Mouse (Mus musculus) testis, postnatal 10 days (tissue): Measurements from ENCODE around the gene Ntf5.
"Not testable (repeated sequence)": the region's sequence is repeated elsewhere in the genome, so short reads cannot be mapped to it uniquely, and the experiment has no call there.

Experiments
- DNase-seq: peaks from one replicate; pipeline ENCODE4 v3.0.0; 2021; ENCODE audit warnings: low spot score

Ntf5 gene

GRCm38 (mm10) chr7:45413113-45413863 lies at the start of gene Ntf5:
Gene Ntf5 (plus strand): TSS chr7:45413695.
- peak; percentile 88 for DNase-seq

- DNase-seq = no peak
These were observed 49.5 kb upstream of the Ntf5 start for GRCm38 (mm10) chr7:45363983-45364382.

- DNase-seq = peak; percentile 86
These were observed 47.5 kb upstream of the Ntf5 start for GRCm38 (mm10) chr7:45365742-45366651.

GRCm38 (mm10) chr7:45366652-45367019 lies 46.9 kb upstream of the Ntf5 start, which contains the start of gene Ppfia3:
Gene Ppfia3 (minus strand): TSS chr7:45367019.
- DNase-seq = no peak

- DNase-seq = peak; percentile 99
These were observed 46.2 kb upstream of the Ntf5 start for GRCm38 (mm10) chr7:45367020-45367880.

- no peak for DNase-seq
These were observed 45.3 kb upstream of the Ntf5 start for GRCm38 (mm10) chr7:45368178-45368577.

- peak; percentile 52 for DNase-seq
These were observed 44.3 kb upstream of the Ntf5 start for GRCm38 (mm10) chr7:45369022-45369745.

- DNase-seq = peak; percentile 37
These were observed 43.5 kb upstream of the Ntf5 start for GRCm38 (mm10) chr7:45369836-45370474.

- DNase-seq = peak; percentile 95
These were observed 42.8 kb upstream of the Ntf5 start, which contains the start of gene Lin7b for GRCm38 (mm10) chr7:45370475-45371311. Gene Lin7b (minus strand): TSS chr7:45370583.

- DNase-seq = no peak
These were observed 41.1 kb upstream of the Ntf5 start for GRCm38 (mm10) chr7:45372371-45372770.

- no peak for DNase-seq
These were observed 38.9 kb upstream of the Ntf5 start for GRCm38 (mm10) chr7:45374620-45375019.

- no peak for DNase-seq
These were observed 37.4 kb upstream of the Ntf5 start for GRCm38 (mm10) chr7:45376057-45376456.

- no peak for DNase-seq
These were observed 27.4 kb upstream of the Ntf5 start for GRCm38 (mm10) chr7:45386077-45386476.

GRCm38 (mm10) chr7:45395129-45395541 lies 18.4 kb upstream of the Ntf5 start:
- no peak for DNase-seq

- DNase-seq = peak; percentile 100
These were observed 17.7 kb upstream of the Ntf5 start, which contains the start of gene Snrnp70 for GRCm38 (mm10) chr7:45395578-45396336. Gene Snrnp70 (minus strand): TSS chr7:45395742.

GRCm38 (mm10) chr7:45396337-45396775 lies 17.1 kb upstream of the Ntf5 start:
- DNase-seq = not testable (repeated sequence)

- DNase-seq = no peak
These were observed 16.7 kb upstream of the Ntf5 start for GRCm38 (mm10) chr7:45396787-45397186.

GRCm38 (mm10) chr7:45401521-45402085 lies 11.9 kb upstream of the Ntf5 start:
- no peak for DNase-seq
